Mouse (Mus musculus) E14TG2a.4 (cell line): ENCODE results near the gene Sprr2e.

Source experiments
- H3K27me3 ChIP-seq: 2 replicates; pipeline ENCODE4 v1.6.1; 2014; ENCODE audit warnings: low read length, control low read depth; ENCODE audit not compliant: insufficient read depth
- H3K36me3 ChIP-seq: 2 replicates; pipeline ENCODE4 v1.6.1; 2014; ENCODE audit warnings: low read length, control low read depth; ENCODE audit not compliant: insufficient read depth
- H3K4me1 ChIP-seq: replicated peaks from 2 replicates; pipeline ENCODE4 v1.6.1; 2014; ENCODE audit warnings: low read depth, low read length, control low read depth
- H3K4me3 ChIP-seq: replicated peaks from 2 replicates; pipeline ENCODE4 v1.5.1; 2014; ENCODE audit warnings: mild to moderate bottlenecking, low read length
- H3K9me3 ChIP-seq: 2 replicates; pipeline ENCODE4 v1.6.1; 2014; ENCODE audit warnings: low read length, control low read depth
- CTCF ChIP-seq: conservative IDR thresholded peaks from 2 replicates; pipeline ENCODE4 v1.5.1; 2014; ENCODE audit warnings: low read length
- NANOG ChIP-seq: IDR thresholded peaks from 2 replicates; pipeline ENCODE4 v1.6.1; 2014; ENCODE audit warnings: borderline replicate concordance, low read length, mixed read lengths
- POU5F1 ChIP-seq: IDR thresholded peaks from 2 replicates; pipeline ENCODE4 v1.6.1; 2014; ENCODE audit warnings: low read length, borderline replicate concordance

Gene Sprr2e

GRCm38 (mm10) chr3:92385385-92385784 lies 33.4 kb downstream of the Sprr2e start, which contains the start of gene Sprr2h:
TSS of gene Sprr2h (plus strand) at chr3:92385685.
- Histone ChIP-seq H3K4me1 (no peaks in the 10 kb centered on the region), H3K4me3 (no peak within 1 kb of the TSS), H3K36me3 (no peaks in the 10 kb centered on the region), H3K9me3 (no peaks in the 10 kb centered on the region), H3K27me3 (no peaks in the 10 kb centered on the region)
- TF ChIP-seq NANOG (no peak), POU5F1 (no peak), CTCF (no peak)

DNA sequence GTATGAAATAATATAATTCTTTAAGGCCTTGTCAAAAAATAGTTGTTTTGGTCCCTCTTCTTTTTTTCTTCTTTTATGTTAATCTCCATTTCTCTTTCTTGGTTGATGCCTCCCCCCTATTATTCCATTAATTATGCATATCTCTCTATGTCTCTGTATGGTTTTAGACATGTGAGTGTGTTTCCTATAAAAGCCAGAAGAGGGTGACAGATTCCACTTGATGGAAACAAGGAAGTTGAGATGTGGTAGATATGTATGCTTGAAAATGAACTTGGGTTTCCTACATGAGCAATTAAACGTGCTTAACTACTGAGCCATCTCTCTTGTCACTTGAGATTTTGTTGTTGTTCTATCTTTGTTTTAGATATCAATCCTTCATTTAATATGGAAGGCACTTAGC lies 42.4 kb downstream of the Sprr2e start:
- Histone ChIP-seq H3K9me3 (no peaks in the 10 kb centered on the region), H3K36me3 (no peaks in the 10 kb centered on the region), H3K4me1 (no peaks in the 10 kb centered on the region), H3K4me3 (no peak overlapping the region), H3K27me3 (no peaks in the 10 kb centered on the region)
- TF ChIP-seq NANOG (no peak), CTCF (no peak), POU5F1 (no peak)
